In the genomic region with DNA sequence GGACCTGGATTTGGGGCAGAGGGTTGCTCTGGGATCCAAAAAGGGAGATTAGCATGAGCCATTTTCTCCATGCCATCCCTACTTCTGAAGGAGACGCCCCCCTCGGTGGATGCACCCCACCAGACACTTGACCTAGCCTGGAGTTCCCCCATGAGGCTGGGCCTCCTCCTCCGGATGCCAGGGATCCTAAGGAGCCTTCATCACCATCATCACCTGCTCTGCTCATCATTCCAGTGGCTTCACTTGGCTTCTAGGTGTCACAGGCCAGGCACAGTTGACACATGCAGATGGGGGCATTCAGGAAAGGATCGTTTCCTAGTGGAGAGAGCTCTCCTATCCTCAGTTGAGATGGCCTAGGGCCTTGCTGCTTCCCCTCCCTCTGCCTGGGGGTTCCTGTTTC, we compare ENCODE assay signal across 8 mouse cellular contexts. TPM values are rescaled to one million over a fixed set of nuclear protein-coding genes. Genes with fewer than 3 reads are reported as not detected.
A peak's percentile ranks its signal among the peaks of the same experiment; 100 is the strongest.
DNase-seq lines count a peak whose midpoint lies in the region; ATAC-seq and TF ChIP-seq lines count a peak whose summit lies in the region.

No protein-coding gene starts in this region.

- 31% methylated on average over 4 of the region's 4 CpGs for WGBS in limb, embryonic 15.5 days

- TF ChIP-seq CTCF in testis, adult 2 months (IDR thresholded peaks at IDR 0.05; ENCODE audit: control insufficient read depth, insufficient read depth, insufficient replicate concordance, low read depth, low read length): no peak

- DNase-seq in cerebellum, adult 8-10 months: peak; percentile 41
- no peak for DNase-seq in cerebellum, postnatal 10 days
- DNase-seq in testis, postnatal 14 days (ENCODE audit: low spot score): no peak
- DNase-seq in thymus, postnatal 25 days: no peak
- no peak for DNase-seq in right cerebral cortex, postnatal 14 days

- no peak for ATAC-seq in limb, embryonic 15.5 days (ENCODE audit: insufficient number of reproducible peaks, low FRiP score, low TSS enrichment, low read depth)
- ATAC-seq in granulocyte monocyte progenitor cell, adult 5-6 weeks (replicated peaks; ENCODE audit: poor library complexity, severe bottlenecking): no peak

- H3K4me3 ChIP-seq in testis, adult 2 months (ENCODE audit: control insufficient read depth, low read depth, low read length): peak overlapping the region; percentile 81
- H3K4me3 ChIP-seq in limb, embryonic 15.5 days: peak overlapping the region; percentile 58

- H3K27me3 ChIP-seq in testis, adult 2 months (ENCODE audit: control insufficient read depth, insufficient read depth, low read length): no peaks in the 10 kb centered on the region
- no peaks in the 10 kb centered on the region for H3K27me3 ChIP-seq in limb, embryonic 15.5 days

- H3K9me3 ChIP-seq in limb, embryonic 15.5 days: no peaks in the 10 kb centered on the region

- peak overlapping the region; percentile 60; the same call in 1 of the 2 replicates for H3K9ac ChIP-seq in limb, embryonic 15.5 days

- H3K4me1 ChIP-seq in testis, adult 2 months (ENCODE audit: control insufficient read depth, insufficient read depth, low read length): peaks cover 11% of the 10 kb centered on the region
- H3K4me1 ChIP-seq in limb, embryonic 15.5 days: peaks cover 11% of the 10 kb centered on the region

- TF ChIP-seq POLR2A in testis, adult 2 months (IDR thresholded peaks at IDR 0.05; ENCODE audit: control insufficient read depth, low read depth, low read length): no peak

- peak overlapping the region; percentile 96 for H3K4me2 ChIP-seq in limb, embryonic 15.5 days

- H3K27ac ChIP-seq in testis, adult 2 months (ENCODE audit: control insufficient read depth, insufficient read depth, low read depth, low read length): no peak overlapping the region
- H3K27ac ChIP-seq in limb, embryonic 15.5 days: no peak overlapping the region

- no peaks in the 10 kb centered on the region for H3K36me3 ChIP-seq in testis, adult 2 months (ENCODE audit: control insufficient read depth, insufficient read depth, low read length)
- H3K36me3 ChIP-seq in limb, embryonic 15.5 days: no peaks in the 10 kb centered on the region

RNA-seq across cellular contexts. Expression of a gene that starts 0.8 kb away (rescaled TPM):
- 4.8 and 6.1 TPM in 2 replicates for polyA plus RNA-seq in testis, adult 2 months (2012; rRNA removed)
- polyA plus RNA-seq in limb, embryonic 15.5 days (2015; fragmentation: Nextera tagmentation; extraction: Ambion mirVana): 3.7 and 4.1 TPM in 2 replicates
- not detected in 2 replicates for total RNA-seq in granulocyte monocyte progenitor cell, adult 5-6 weeks (2014; fragmentation: Nextera tagmentation)
- total RNA-seq in granulocyte monocyte progenitor cell, adult 5-6 weeks (2017): not detected in 2 replicates

RNA-seq across cellular contexts. Expression of a gene that starts 25.7 kb away (rescaled TPM):
- polyA plus RNA-seq in testis, adult 2 months (2012; rRNA removed): 22.3 and 22.6 TPM in 2 replicates
- 13.0 and 15.1 TPM in 2 replicates for polyA plus RNA-seq in limb, embryonic 15.5 days (2015; fragmentation: Nextera tagmentation; extraction: Ambion mirVana)
- total RNA-seq in granulocyte monocyte progenitor cell, adult 5-6 weeks (2014; fragmentation: Nextera tagmentation): 3.4 and 4.1 TPM in 2 replicates
- 6.1 and 12.0 TPM in 2 replicates for total RNA-seq in granulocyte monocyte progenitor cell, adult 5-6 weeks (2017)
